Mouse (Mus musculus): ENCODE data around the gene Tor2a.

The Tor2a gene

DNA sequence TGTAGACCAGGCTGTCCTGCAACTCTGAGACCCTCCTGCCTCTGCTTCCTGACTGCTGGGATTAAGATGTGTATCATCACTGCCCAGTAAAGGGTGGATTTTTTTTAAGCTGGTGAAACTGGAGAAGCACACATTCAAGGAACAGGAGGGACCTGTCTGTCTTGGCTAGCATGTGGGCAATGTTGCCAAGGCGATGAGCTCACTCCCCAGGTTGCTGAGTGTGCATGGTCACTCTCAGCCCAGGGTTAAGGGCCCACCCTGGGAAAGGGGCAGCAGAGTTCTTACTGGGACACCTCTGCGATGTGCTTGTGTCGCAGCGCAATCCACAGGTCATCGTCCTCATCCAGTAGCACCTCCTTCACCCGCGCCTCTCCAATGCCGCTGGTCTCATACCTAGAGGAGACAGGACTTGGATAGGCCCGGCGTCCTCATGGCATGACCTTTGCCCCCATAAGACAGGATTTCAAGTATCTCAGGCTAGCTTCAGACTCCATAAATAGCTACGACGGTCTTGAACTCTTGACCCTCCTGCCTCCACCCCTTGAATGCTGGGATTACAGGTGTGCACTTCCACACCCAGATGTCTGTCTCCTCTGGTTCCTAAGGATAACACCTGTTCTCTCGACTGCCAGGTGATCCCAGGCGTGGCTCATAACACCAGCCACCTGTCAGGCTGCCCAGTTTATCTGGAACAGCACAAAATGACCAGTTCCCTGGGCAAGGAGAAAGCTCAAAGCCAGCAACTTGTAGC, 52.0 kb downstream of the Tor2a start:
- DNase-seq (ENCODE audit: low read depth in 2 of 2, low spot score in 2 of 2): no peak
